Mouse (Mus musculus) thymus, adult 2 months (tissue): ENCODE measurements at regions not wholly inside any gene's neighbourhood (a gene's known extent, or its start where the extent isn't known, plus 50 kb on each side); places are given as distances from the start of the nearest gene placed in this dataset.

Experiments
- CTCF ChIP-seq: fragments of 200-500 bp; IDR thresholded peaks from 2 replicates; pipeline ENCODE4 v1.5.1; 2012; ENCODE audit warnings: mild to moderate bottlenecking, control low read depth, low read length, moderate library complexity, borderline replicate concordance; ENCODE audit not compliant: control insufficient read depth, poor library complexity, insufficient read depth; ENCODE audit errors: extremely low read depth
- POLR2A ChIP-seq: fragments of 200-500 bp; IDR thresholded peaks from 2 replicates; pipeline ENCODE4 v1.6.1; 2012; ENCODE audit warnings: mild to moderate bottlenecking, low read length, control low read depth, moderate library complexity; ENCODE audit not compliant: control insufficient read depth, poor library complexity, insufficient read depth; ENCODE audit errors: extremely low read depth

- no peak for TF ChIP-seq POLR2A
- no peak for TF ChIP-seq CTCF
These were observed 63.5 kb downstream of the Tmsb4x start for GRCm38 (mm10) chrX:167145508-167146182.
